Mouse (Mus musculus): ENCODE results near the gene Col4a3. TPM values are rescaled to one million over a fixed set of nuclear protein-coding genes. Genes with fewer than 3 reads are reported as not detected.

The Col4a3 gene
- polyA plus RNA-seq (2017; shearing (Covaris generic)): under 1 TPM; 0.02 to 0.27 TPM

DNA sequence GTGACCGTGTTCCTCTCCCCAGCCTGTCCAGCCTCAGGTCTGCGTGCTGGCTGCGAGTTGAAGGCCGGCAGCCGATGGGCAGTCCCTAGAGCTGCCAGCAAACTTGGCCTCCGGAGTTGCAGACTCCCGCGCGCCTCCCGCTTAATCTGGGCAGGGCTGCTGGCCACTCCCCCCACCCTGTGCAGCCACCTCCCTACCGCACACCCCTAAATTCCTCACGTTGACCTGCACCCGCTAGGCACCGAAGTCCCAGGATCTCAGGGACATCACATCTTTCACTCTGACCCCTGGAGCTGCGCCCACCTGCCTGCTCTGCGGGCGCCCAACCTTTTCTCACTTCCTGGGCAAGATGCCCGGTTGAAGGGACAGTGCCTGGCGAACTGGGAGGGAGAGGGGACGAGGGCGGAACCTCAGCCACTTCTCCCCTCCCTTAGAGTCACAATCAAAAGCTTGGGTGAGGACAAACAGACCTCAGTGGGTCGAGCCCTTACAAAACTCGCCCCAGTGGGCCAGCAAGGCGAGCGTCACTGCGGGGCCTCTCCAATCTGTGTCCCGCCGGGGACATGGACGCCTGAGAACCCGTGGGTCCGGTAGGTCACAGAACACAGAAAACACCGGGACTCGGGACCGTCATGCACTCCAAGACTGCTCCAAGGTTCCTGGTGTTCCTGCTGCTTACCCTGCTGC, at the start of gene Col4a3, which contains the start of gene Col4a4:
Gene Col4a3, plus strand, starts transcription at position 209 of the 687 bp plus-strand sequence.
Gene Col4a4, minus strand, starts transcription at position 137 of the 687 bp plus-strand sequence.

DNA sequence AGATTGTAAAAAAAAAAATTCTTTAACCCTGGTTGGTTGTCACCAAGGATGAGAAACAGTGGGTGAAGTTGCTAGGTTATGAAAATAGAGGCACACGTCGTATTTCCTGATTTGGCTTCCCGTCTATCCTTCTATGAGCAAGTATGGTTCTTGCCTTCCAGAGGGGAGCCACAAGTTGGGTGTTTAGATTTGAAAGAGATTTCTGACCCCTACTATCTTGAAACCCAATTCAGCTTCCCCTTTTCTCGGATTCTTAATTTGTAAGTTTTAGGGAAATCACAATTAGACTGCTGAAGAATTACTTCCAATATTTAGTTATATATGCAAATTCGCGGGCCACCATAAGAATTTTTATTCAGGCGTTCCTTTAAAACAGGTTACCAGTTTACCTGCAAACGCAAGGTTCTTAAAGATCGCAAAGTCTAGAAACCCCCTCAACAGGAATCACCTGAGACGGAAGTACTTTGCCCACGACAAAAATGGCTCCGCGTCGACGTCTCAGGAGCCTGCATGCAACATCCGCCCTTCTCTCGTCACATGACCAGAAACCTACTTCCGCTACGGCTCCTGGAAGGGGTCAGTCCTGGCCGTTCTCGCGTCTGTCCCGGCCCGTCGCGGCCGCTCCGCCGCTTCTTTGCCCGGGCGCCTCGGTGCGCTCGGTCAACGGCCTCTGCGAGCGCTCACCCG, 137.8 kb downstream of the Col4a3 start, which contains the start of gene Mff:
Gene Mff, plus strand, starts transcription at position 552 of the 687 bp plus-strand sequence.

DNA sequence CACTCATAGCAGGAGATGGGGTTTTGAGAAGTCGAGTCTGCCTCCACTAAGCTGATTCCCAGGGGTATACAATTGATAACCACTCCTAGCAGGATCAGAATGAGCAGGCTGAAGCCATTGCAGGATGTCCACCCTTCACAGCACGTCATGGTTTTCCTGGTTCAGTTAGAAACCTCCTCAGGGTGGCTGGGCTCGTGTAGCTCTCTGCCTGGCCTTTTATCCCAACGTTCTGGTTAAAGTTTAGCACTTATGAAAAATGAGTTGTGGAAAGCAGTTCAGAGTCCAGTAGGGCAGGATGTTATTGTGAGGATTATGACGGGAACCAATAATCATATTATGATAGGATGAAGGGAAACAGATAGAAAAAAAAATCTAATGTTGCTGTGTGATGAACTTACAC, 181.5 kb downstream of the Col4a3 start, which contains the start of gene Tm4sf20:
Gene Tm4sf20, minus strand, starts transcription at position 193 of the 400 bp plus-strand sequence.

DNA sequence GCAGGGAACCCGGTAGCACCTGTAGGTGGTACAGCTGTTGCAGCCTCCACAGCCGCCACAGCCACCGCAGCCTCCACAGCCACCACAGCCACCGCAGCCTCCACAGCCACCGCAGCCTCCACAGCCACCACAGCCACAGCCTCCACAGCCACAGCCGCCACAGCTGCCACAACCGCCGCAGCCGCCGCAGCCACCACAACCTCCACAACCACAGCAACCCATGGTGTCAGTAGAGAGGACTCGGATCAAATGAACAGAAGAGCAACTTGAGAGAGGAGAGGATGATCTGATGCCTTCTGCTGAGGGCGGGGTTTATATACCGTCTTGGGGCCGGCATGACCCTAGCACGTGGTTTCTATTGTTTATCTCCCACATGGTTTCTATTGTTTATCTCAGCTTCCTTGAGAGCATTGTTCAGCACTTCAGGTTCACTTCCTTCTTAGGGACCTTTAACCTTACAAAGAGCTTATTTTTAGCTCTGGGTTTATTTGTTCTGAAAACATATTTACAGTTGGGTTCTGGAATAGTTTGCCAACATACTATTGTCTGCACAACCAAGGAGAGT, 184.4 kb downstream of the Col4a3 start, which contains the start of gene Gm47791:
Gene Gm47791, minus strand, starts transcription at position 222 of the 565 bp plus-strand sequence.

Other genes with a start within 250 kb of the Col4a3 start
- gene Col4a4, start 72 bp upstream of the Col4a3 start, polyA plus RNA-seq (2017; shearing (Covaris generic)): under 1 TPM; 0.04 to 0.12 TPM
- 100 to 1,000 TPM; 180 to 260 TPM for gene Mff, start 138.0 kb downstream of the Col4a3 start, polyA plus RNA-seq (2017; shearing (Covaris generic))
- under 1 TPM; 0.42 to 0.57 TPM for gene Tm4sf20, start 181.5 kb downstream of the Col4a3 start, polyA plus RNA-seq (2017; shearing (Covaris generic))
- gene Gm47791, start 184.3 kb downstream of the Col4a3 start, polyA plus RNA-seq (2017; shearing (Covaris generic)): not detected

Data from activated CD4-positive, CD25-positive, alpha-beta regulatory T cell (primary cell).